Mouse (Mus musculus) liver, postnatal 0 days (tissue): ENCODE measurements around the gene Sidt2. TPM values are rescaled to one million over a fixed set of nuclear protein-coding genes. Genes with fewer than 3 reads are reported as not detected.

Source experiments
- ATAC-seq: fragments of 200-750 bp; cut with Nextera tagmentation; 2 replicates; pipeline ENCODE4 v1.8.0; 2017; ENCODE audit warnings: mild to moderate bottlenecking, moderate library complexity
- DNase-seq: peaks from one replicate; pipeline ENCODE4 v3.0.0-alpha.2; 2016
- H3K27ac ChIP-seq: fragments of 300-500 bp; sonication (generic); 2 replicates; pipeline ENCODE4 v1.5.1; 2014; ENCODE audit warnings: antibody characterized with exemption, moderate library complexity, mild to moderate bottlenecking, low read depth
- H3K27me3 ChIP-seq: fragments of 300-500 bp; sonication (generic); 2 replicates; pipeline ENCODE4 v1.6.1; 2014; ENCODE audit warnings: low read length, control low read depth, mixed read lengths; ENCODE audit not compliant: insufficient read depth
- H3K36me3 ChIP-seq: fragments of 300-500 bp; sonication (generic); replicated peaks from 2 replicates; pipeline ENCODE4 v1.6.1; 2014; ENCODE audit warnings: mild to moderate bottlenecking, control low read depth, low read length, moderate library complexity, mixed read lengths; ENCODE audit not compliant: insufficient read depth
- H3K4me1 ChIP-seq: fragments of 300-500 bp; sonication (generic); 2 replicates; pipeline ENCODE4 v1.6.1; 2014; ENCODE audit warnings: antibody characterized with exemption, mild to moderate bottlenecking, control low read depth; ENCODE audit not compliant: insufficient read depth
- H3K4me2 ChIP-seq: fragments of 300-500 bp; sonication (generic); 2 replicates; pipeline ENCODE4 v1.6.1; 2014; ENCODE audit warnings: low read depth, mild to moderate bottlenecking, low read length, moderate library complexity, mixed read lengths
- H3K4me3 ChIP-seq: fragments of 300-500 bp; sonication (generic); 2 replicates; pipeline ENCODE4 v1.5.1; 2014; ENCODE audit warnings: low read depth, low read length
- H3K9ac ChIP-seq: fragments of 300-500 bp; sonication (generic); replicated peaks from 2 replicates; pipeline ENCODE4 v1.6.1; 2014; ENCODE audit warnings: mild to moderate bottlenecking, moderate library complexity
- H3K9me3 ChIP-seq: fragments of 300-500 bp; sonication (generic); 2 replicates; pipeline ENCODE4 v1.6.1; 2016; ENCODE audit warnings: mild to moderate bottlenecking, control low read depth, low read length, mixed read lengths
- CTCF ChIP-seq: sonication (generic); IDR thresholded peaks from 2 replicates; pipeline ENCODE4 v1.5.1; 2016; ENCODE audit warnings: antibody characterized with exemption, low read depth
- EP300 ChIP-seq: IDR thresholded peaks from 2 replicates; pipeline ENCODE4 v1.6.1; 2016; ENCODE audit warnings: antibody characterized with exemption, low read depth, mild to moderate bottlenecking
- WGBS: fragments of 180-500 bp; shearing (Covaris S2); extraction: QIAGEN DNeasy Blood & Tissue Kit; methylation state at CpG from one replicate; pipeline ENCODE4 v1.1.7; 2014; ENCODE audit not compliant: insufficient replicate concordance; 5-methylcytosine and 5-hydroxymethylcytosine counted together
- polyA plus RNA-seq: library from polyadenylated mRNA; unstranded; fragments of >200 nt; fragmentation: Nextera tagmentation; extraction: Ambion mirVana; gene quantifications from 2 replicates; pipeline ENCODE4 v1.2.1, GENCODE M21; 2015

Gene Sidt2
- polyA plus RNA-seq, 1 experiment from 2014 or later, result 23.6 TPM

DNA sequence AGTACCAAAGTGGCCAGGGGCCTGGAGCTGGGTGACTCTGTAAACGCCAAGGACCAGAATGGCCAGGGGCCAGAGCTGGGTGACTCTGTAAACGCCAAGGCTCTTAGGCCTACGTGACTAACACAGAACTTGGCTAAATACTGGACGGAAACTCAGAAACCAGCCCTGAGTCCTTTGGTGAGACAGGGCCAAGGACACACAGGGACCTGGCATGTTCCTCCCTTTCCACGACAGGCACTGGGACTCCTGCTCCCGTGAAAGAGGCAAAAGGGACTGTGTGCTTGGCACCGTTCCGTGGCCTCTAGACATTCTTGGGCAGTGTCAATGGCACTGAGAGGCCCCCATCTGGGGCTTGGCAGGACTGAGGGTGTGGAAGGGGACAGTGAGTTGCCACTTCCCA, 17.0 kb downstream of the Sidt2 start:
- ATAC-seq, result no peak
- H3K27me3 ChIP-seq, result no peaks in the 10 kb centered on the region
- no peak for DNase-seq
- 77% methylated on average over 8 of the region's 8 CpGs for WGBS
- no peak overlapping the region for H3K4me3 ChIP-seq
- H3K36me3 ChIP-seq, result peaks cover 32% of the 10 kb centered on the region
- no peak overlapping the region for H3K4me2 ChIP-seq
- TF ChIP-seq CTCF (no peak), EP300 (no peak)
- no peaks in the 10 kb centered on the region for H3K9me3 ChIP-seq
- H3K9ac ChIP-seq, result no peak overlapping the region
- peaks cover 2% of the 10 kb centered on the region; the same call in 1 of the 2 replicates for H3K4me1 ChIP-seq
- peak overlapping the region; percentile 26; the same call in 1 of the 2 replicates for H3K27ac ChIP-seq

DNA sequence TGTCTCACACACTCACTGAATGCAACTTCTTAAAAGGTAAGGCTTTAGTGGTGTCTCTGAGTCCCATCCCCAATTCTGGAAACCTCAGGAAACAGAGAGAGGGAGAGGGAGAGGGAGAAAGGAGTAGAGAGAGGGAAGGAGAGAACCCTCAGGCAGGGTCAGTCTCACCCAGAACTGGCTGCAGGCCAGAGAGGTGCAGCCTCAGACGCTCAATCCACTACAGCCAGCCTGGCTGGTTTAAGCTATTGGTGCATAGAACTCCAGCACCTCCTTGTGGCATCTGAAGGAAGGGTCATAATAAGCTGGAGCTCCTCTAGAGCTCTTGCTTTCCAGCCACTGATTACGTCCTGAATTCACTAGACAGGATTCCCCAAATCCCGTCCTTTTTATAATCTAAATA, 18.2 kb downstream of the Sidt2 start:
- no peaks in the 10 kb centered on the region for H3K27me3 ChIP-seq
- DNase-seq (peak; percentile 71), ATAC-seq (peak; percentile 70)
- H3K36me3 ChIP-seq, result peaks cover 20% of the 10 kb centered on the region
- 17% methylated on average over 3 of the region's 3 CpGs for WGBS
- H3K9me3 ChIP-seq, result no peaks in the 10 kb centered on the region
- peak; percentile 88 for TF ChIP-seq CTCF
- no peak for TF ChIP-seq EP300
- no peak overlapping the region for H3K4me2 ChIP-seq
- no peak overlapping the region for H3K4me3 ChIP-seq
- H3K9ac ChIP-seq, result no peak overlapping the region
- H3K4me1 ChIP-seq, result peaks cover 7% of the 10 kb centered on the region; the same call in 1 of the 2 replicates
- H3K27ac ChIP-seq, result no peak overlapping the region

DNA sequence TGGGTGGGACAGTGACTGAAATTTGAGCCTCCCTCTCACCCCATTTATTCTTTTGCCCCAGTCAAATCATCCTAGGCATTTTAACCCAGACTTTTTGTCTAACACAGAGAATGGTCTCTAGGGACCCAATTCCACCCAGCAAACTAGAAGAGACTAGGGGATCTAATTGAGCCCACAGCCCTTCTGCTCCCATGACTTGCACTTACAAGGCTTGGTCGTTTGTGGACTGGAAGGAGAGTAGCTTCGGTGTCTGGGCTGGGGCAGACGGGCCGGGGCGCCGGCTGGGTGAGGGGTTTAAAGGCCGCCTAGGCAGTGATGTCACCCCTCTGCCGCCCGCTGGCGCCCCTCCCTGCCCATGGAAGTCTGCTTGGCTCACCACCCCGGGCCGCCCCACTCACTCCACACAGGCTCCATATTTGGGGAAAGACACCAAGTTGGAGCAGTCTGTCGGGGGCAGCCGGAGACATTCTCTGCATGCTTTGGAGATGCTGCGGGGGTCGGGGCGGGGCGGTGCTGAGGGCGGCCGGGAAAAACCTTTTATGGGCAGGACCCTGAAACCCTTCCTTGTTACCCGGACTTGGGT, 19.3 kb downstream of the Sidt2 start, which contains the start of gene Tagln:
Gene Tagln (minus strand): TSS at position 431 of the 583 bp plus-strand sequence.
- H3K36me3 ChIP-seq, result peaks cover 17% of the 10 kb centered on the region
- TF ChIP-seq CTCF, result no peak
- no peak for TF ChIP-seq EP300
- peak within 1 kb of the TSS; percentile 23; the same call in 1 of the 2 replicates for H3K4me2 ChIP-seq
- H3K27me3 ChIP-seq, result no peaks in the 10 kb centered on the region
- 27% methylated on average over 21 of the region's 21 CpGs for WGBS
- H3K27ac ChIP-seq, result no peak within 1 kb of the TSS
- no peak for DNase-seq
- no peaks in the 10 kb centered on the region for H3K9me3 ChIP-seq
- H3K9ac ChIP-seq, result 0 out of 2 replicates have a peak within 1 kb of the TSS, but pooled peaks have one; percentile 11
- H3K4me1 ChIP-seq, result peaks cover 11% of the 10 kb centered on the region
- no peak within 1 kb of the TSS for H3K4me3 ChIP-seq
- ATAC-seq, result no peak

DNA sequence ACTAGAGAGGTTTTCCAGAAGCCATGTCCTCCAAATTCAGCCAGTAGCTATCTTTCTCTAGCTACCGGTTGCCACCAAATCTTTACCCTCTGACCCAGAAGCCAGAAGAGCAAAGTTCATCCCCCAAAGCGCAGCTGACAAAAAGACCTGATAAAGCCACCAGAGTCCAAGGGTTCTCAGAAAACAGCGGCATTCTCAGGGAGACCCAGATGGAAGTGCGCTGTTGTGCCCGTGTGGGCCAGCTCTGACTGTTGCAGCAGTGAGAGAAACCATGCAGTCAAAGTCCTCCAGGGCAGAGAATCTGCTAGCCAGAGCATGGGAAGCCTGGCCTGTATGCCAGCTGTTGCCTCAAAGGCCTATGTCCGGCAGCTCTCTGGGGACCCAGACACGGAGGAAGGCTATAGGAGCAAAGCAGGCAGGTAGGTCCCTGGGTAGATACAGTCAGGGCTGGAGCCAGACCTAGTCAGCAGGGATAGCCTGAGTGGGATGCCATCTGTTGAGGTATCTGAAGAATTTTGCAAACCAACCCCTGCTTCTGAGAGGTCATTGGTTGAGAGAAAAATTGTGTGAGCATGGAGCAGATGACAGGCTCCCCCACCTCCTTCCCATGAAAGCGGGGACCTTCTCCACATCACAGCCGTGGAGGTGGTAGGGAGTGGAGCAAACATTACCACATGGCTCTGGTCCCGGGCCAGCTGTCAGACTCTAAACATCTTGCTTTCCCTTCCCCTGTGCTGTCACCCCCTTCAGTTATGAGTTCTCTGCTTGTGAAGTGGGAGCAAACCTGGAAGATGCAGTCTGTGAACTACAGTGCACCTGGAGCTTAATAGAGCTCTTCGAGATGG, 22.3 kb downstream of the Sidt2 start:
- Histone ChIP-seq H3K4me1 (peaks cover 11% of the 10 kb centered on the region), H3K36me3 (peaks cover 32% of the 10 kb centered on the region), H3K27me3 (no peaks in the 10 kb centered on the region), H3K9me3 (no peaks in the 10 kb centered on the region), H3K9ac (peak overlapping the region; percentile 52), H3K4me3 (no peak overlapping the region; the same call in 1 of the 2 replicates), H3K27ac (peak overlapping the region; percentile 86), H3K4me2 (peak overlapping the region; percentile 56)
- no peak for TF ChIP-seq CTCF
- TF ChIP-seq EP300, result no peak
- peak; percentile 53 for ATAC-seq
- DNase-seq, result peak; percentile 51
- WGBS, result 53% methylated on average over 11 of the region's 11 CpGs

DNA sequence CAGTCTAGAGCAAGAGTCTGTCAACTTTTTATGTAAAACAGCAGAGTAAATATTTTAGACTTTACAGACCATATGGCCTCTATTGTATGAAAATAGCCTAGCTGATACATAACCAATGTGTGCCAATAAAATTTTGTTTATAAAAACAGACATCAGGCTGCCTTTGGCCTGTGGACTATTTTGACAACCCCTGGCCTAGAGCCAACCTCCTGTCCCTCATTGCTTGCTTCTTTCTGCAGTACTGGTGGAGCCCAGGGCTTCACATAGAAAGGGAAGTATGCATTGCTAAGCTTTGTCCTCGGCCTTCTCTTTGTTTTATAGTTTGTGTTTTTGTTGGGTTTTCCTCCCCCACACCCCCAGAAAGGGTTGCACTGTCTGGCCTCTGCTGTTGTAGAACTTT, 23.1 kb downstream of the Sidt2 start:
- H3K27me3 ChIP-seq, result no peaks in the 10 kb centered on the region
- no peak for TF ChIP-seq EP300
- TF ChIP-seq CTCF, result no peak
- ATAC-seq (peak; percentile 17; the same call in 1 of the 2 replicates), DNase-seq (peak; percentile 41)
- H3K27ac ChIP-seq, result peak overlapping the region; percentile 86
- H3K4me1 ChIP-seq, result peaks cover 11% of the 10 kb centered on the region; the same call in 1 of the 2 replicates
- H3K4me3 ChIP-seq, result no peak overlapping the region
- WGBS, result 20% methylated on average over 1 of the region's 1 CpGs
- H3K4me2 ChIP-seq, result no peak overlapping the region
- H3K9me3 ChIP-seq, result no peaks in the 10 kb centered on the region
- no peak overlapping the region for H3K9ac ChIP-seq
- peaks cover 39% of the 10 kb centered on the region for H3K36me3 ChIP-seq

DNA sequence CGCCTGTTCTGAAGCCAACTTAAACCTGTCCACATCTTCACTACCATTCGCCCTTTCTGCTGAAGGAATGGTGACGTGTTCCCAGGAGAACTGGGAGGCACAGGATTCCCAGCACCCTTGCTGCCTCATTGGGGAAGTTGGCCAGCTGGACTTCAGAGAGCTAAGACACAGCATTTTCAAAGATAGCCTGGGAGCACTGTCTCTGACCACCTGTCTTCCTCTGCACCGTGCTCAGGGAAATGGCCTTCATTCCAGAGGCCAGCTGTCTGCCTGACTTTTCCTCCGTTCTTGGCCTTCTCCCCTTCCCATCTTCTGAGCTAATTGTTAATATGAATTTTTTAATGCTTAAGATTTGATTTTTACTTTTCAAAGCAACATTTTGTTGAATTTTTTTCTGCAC, 25.8 kb downstream of the Sidt2 start:
- Histone ChIP-seq H3K9ac (no peak overlapping the region), H3K9me3 (no peaks in the 10 kb centered on the region), H3K36me3 (peaks cover 58% of the 10 kb centered on the region), H3K4me3 (no peak overlapping the region), H3K4me2 (no peak overlapping the region), H3K27ac (no peak overlapping the region), H3K4me1 (peaks cover 11% of the 10 kb centered on the region; the same call in 1 of the 2 replicates), H3K27me3 (no peaks in the 10 kb centered on the region)
- TF ChIP-seq CTCF, result no peak
- no peak for TF ChIP-seq EP300
- DNase-seq (no peak), ATAC-seq (no peak)
- WGBS, result 83% methylated on average over 5 of the region's 5 CpGs
